Mouse (Mus musculus) forebrain, embryonic 11.5 days (tissue): ENCODE data around the gene Hist2h2be. TPM values are rescaled to one million over a fixed set of nuclear protein-coding genes. Genes with fewer than 3 reads are reported as not detected.
"Not testable (repeated sequence)": the region's sequence is repeated elsewhere in the genome, so short reads cannot be mapped to it uniquely, and the experiment has no call there.

Source experiments
- ATAC-seq: fragments of 200-750 bp; cut with Nextera tagmentation; replicated peaks from 2 replicates; pipeline ENCODE4 v1.8.0; 2017; ENCODE audit warnings: moderate TSS enrichment; ENCODE audit not compliant: low FRiP score
- DNase-seq: peaks from one replicate; pipeline ENCODE4 v3.0.0-alpha.2; 2017; ENCODE audit warnings: low spot score
- H3K27ac ChIP-seq: fragments of 300-500 bp; sonication (generic); 2 replicates; pipeline ENCODE4 v1.5.1; 2014; ENCODE audit warnings: low read depth, low read length
- H3K27me3 ChIP-seq: fragments of 300-500 bp; sonication (generic); 2 replicates; pipeline ENCODE4 v1.6.1; 2014; ENCODE audit warnings: mild to moderate bottlenecking, low read length, mixed read lengths; ENCODE audit not compliant: control insufficient read depth, insufficient read depth
- H3K36me3 ChIP-seq: fragments of 300-500 bp; sonication (generic); 2 replicates; pipeline ENCODE4 v1.6.1; 2014; ENCODE audit warnings: mild to moderate bottlenecking, low read length, moderate library complexity, mixed read lengths; ENCODE audit not compliant: control insufficient read depth, insufficient read depth
- H3K4me1 ChIP-seq: fragments of 300-500 bp; sonication (generic); replicated peaks from 2 replicates; pipeline ENCODE4 v1.6.1; 2014; ENCODE audit warnings: low read length, mixed read lengths; ENCODE audit not compliant: control insufficient read depth, insufficient read depth
- H3K4me2 ChIP-seq: fragments of 300-500 bp; sonication (generic); 2 replicates; pipeline ENCODE4 v1.6.1; 2014; ENCODE audit warnings: low read depth, mild to moderate bottlenecking, low read length, moderate library complexity, mixed read lengths; ENCODE audit not compliant: severe bottlenecking
- H3K4me3 ChIP-seq: fragments of 300-500 bp; sonication (generic); 2 replicates; pipeline ENCODE4 v1.5.1; 2014; ENCODE audit warnings: low read depth, low read length
- H3K9ac ChIP-seq: fragments of 300-500 bp; sonication (generic); 2 replicates; pipeline ENCODE4 v1.6.1; 2014; ENCODE audit warnings: low read length
- H3K9me3 ChIP-seq: fragments of 300-500 bp; sonication (generic); 2 replicates; pipeline ENCODE4 v1.6.1; 2016; ENCODE audit warnings: low read length, mixed read lengths; ENCODE audit not compliant: control insufficient read depth
- WGBS: fragments of 180-500 bp; shearing (Covaris S2); extraction: QIAGEN DNeasy Blood & Tissue Kit; methylation state at CpG from one replicate; pipeline ENCODE4 v1.1.7; 2014; 5-methylcytosine and 5-hydroxymethylcytosine counted together
- polyA plus RNA-seq: library from polyadenylated mRNA; unstranded; fragments of >200 nt; fragmentation: Nextera tagmentation; extraction: Ambion mirVana; gene quantifications from 2 replicates; pipeline ENCODE4 v1.2.1, GENCODE M21; 2014

The Hist2h2be gene
- polyA plus RNA-seq, 1 experiment from 2014 or later = 15.8 TPM

- Histone ChIP-seq H3K27ac (peak within 1 kb of the TSS; percentile 84), H3K9ac (peak within 1 kb of the TSS; percentile 64), H3K4me3 (peak within 1 kb of the TSS; percentile 21; the same call in 1 of the 2 replicates), H3K4me2 (peak within 1 kb of the TSS; percentile 31; the same call in 1 of the 2 replicates)
- not testable (repeated sequence) for H3K9me3 ChIP-seq, H3K36me3 ChIP-seq, H3K27me3 ChIP-seq, H3K4me1 ChIP-seq
- ATAC-seq (peak; percentile 80), DNase-seq (peak; percentile 87)
- WGBS = 6% methylated on average over 24 of the region's 85 CpGs
Measured at GRCm38 (mm10) chr3:96239949-96240798, 19.3 kb downstream of the Hist2h2be start, which contains the start of gene Hist2h2aa2. Gene Hist2h2aa2 (minus strand): TSS chr3:96240276.

GRCm38 (mm10) chr3:96240799-96241197 lies 19.9 kb downstream of the Hist2h2be start:
- Histone ChIP-seq H3K4me2 (no peak overlapping the region), H3K36me3 (no peaks in the 10 kb centered on the region), H3K9me3 (no peaks in the 10 kb centered on the region), H3K9ac (peak overlapping the region; percentile 64), H3K4me3 (no peak overlapping the region), H3K4me1 (peaks cover 6% of the 10 kb centered on the region; the same call in 1 of the 2 replicates), H3K27me3 (no peaks in the 10 kb centered on the region), H3K27ac (peak overlapping the region; percentile 84)
- 76% methylated on average over 9 of the region's 9 CpGs for whole genome bisulfite sequencing
- no peak for DNase-seq
- no peak for ATAC-seq

GRCm38 (mm10) chr3:96243921-96244572 lies 23.1 kb downstream of the Hist2h2be start:
- WGBS = 86% methylated on average over 7 of the region's 7 CpGs
- Histone ChIP-seq H3K27ac (peak overlapping the region; percentile 97), H3K9me3 (no peaks in the 10 kb centered on the region), H3K36me3 (no peaks in the 10 kb centered on the region), H3K4me3 (0 out of 2 replicates have a peak overlapping the region, but pooled peaks have one; percentile 41), H3K4me1 (peaks cover 6% of the 10 kb centered on the region; the same call in 1 of the 2 replicates), H3K27me3 (no peaks in the 10 kb centered on the region; the same call in 1 of the 2 replicates), H3K4me2 (peak overlapping the region; percentile 63; the same call in 1 of the 2 replicates), H3K9ac (peak overlapping the region; percentile 85)
- DNase-seq (no peak), ATAC-seq (no peak)

DNA sequence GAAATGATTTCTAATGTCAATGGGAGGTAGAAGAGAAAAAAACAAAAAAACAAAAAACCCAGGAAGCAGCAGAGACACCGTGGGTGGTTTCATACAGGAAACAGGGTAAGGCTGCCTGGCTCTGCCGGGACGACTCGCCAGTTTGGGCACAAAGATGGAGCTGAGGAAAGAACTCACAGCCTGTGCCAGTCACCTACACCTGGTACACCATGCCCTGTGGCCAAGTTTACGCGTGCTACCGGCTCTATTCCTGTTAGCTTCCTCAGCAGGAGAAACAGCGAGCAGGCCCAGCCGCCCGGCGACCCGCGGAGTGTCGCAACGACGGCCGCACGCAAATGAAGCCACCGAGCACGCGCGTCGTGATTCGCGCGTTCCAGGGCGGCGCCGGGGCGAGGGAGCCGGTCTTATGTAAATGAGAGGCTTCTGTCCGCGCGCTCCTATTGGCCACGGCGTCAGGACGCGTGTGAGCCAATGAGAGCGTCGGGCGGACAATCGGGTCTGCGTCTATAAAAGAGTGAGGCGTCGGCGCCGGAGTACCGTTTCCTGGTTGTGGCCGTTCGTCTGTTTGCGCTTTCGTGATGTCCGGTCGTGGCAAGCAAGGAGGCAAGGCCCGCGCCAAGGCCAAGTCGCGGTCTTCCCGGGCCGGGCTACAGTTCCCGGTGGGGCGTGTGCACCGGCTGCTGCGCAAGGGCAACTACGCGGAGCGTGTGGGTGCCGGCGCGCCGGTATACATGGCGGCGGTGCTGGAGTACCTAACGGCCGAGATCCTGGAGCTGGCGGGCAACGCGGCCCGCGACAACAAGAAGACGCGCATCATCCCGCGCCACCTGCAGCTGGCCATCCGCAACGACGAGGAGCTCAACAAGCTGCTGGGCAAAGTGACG lies 24.3 kb downstream of the Hist2h2be start, which contains the start of gene Hist2h2aa1:
TSS of gene Hist2h2aa1 (plus strand) at position 495 of the 884 bp plus-strand sequence.
- Histone ChIP-seq H3K9ac (peak within 1 kb of the TSS; percentile 85), H3K4me2 (peak within 1 kb of the TSS; percentile 63), H3K4me3 (peak within 1 kb of the TSS; percentile 41), H3K27ac (peak within 1 kb of the TSS; percentile 97)
- not testable (repeated sequence) for H3K27me3 ChIP-seq, H3K36me3 ChIP-seq, H3K9me3 ChIP-seq, H3K4me1 ChIP-seq
- ATAC-seq = peak; percentile 86
- WGBS = 0% methylated on average over 12 of the region's 88 CpGs
- DNase-seq = peak; percentile 85

GRCm38 (mm10) chr3:96246018-96246417 lies 25.1 kb downstream of the Hist2h2be start:
- H3K9ac ChIP-seq = peak overlapping the region; percentile 43; the same call in 1 of the 2 replicates
- ATAC-seq, H3K36me3 ChIP-seq, H3K27me3 ChIP-seq, H3K4me1 ChIP-seq, DNase-seq, H3K9me3 ChIP-seq: not testable (repeated sequence)
- H3K4me2 ChIP-seq = 0 out of 2 replicates have a peak overlapping the region, but pooled peaks have one; percentile 21
- H3K4me3 ChIP-seq = peak overlapping the region; percentile 21; the same call in 1 of the 2 replicates
- H3K27ac ChIP-seq = 0 out of 2 replicates have a peak overlapping the region, but pooled peaks have one; percentile 46
- WGBS = 0% methylated on average over 10 of the region's 21 CpGs

DNA sequence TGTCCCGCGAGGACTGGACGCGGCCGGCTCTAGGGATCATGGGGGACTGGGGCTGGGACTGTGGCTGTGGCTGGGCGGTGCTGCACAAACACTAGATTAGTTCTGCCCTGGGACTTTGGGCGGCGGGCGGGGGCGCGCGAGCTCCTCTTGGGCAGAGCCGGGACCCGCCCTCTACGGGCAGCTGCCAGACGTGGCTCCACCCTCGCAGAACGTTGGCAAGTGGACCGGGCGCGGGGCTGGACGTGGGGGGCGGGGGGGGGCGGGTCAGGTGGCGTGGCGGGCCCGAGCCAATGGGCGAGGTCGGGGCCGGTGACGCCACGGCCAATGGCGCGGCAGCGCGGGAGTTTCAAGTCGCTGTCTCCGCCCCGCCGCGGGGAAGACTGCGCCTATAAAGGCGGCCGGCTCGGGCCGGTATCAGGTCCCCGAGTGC lies 25.5 kb downstream of the Hist2h2be start, which contains the start of gene Hist2h3c1:
TSS of gene Hist2h3c1 (plus strand) at position 259 of the 430 bp plus-strand sequence.
- peak within 1 kb of the TSS; percentile 53 for H3K4me2 ChIP-seq
- WGBS = 0% methylated on average over 2 of the region's 47 CpGs
- not testable (repeated sequence) for DNase-seq, H3K27me3 ChIP-seq, H3K9me3 ChIP-seq, H3K4me1 ChIP-seq, H3K36me3 ChIP-seq
- ATAC-seq = peak; percentile 94
- peak within 1 kb of the TSS; percentile 67 for H3K9ac ChIP-seq
- peak within 1 kb of the TSS; percentile 91 for H3K27ac ChIP-seq
- peak within 1 kb of the TSS; percentile 44 for H3K4me3 ChIP-seq

DNA sequence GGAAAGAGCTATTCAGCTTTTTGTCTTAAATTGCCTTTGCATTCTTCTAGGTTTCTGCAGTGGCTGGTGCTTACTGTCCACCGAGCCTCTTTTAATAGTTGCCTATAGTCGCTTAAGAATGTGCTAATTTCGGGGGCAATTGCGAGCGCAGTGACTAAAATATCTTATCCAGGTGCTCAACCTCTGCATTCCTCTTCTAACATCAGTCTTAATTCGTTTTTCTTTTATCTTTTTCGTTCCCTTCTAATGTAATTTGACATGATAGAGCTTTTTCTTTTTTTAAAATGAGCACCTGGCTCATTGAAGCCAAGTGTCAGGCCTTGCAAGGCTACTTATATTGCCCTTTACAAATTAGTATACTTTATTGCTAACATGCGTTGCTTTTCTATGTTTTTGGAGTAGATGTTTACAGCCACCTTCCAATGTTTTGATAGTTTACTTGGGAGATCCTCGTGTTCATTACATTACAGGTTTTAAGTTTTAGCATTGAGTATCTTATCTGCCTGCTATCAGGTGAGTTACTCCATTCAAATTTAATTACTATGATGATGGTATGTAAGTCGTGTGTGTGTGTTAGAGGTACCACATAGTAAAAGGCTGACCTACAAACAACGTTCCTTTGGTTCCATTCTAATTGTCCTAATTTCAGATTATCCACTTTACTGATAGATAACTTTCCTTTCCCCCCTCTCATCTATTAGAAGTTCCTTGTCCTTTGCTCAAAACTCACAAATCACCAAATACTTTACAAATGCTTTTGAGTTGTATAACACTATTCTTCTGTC lies 26.6 kb downstream of the Hist2h2be start:
- 2% methylated on average over 11 of the region's 11 CpGs for WGBS
- peak overlapping the region; percentile 91 for H3K27ac ChIP-seq
- DNase-seq = no peak
- ATAC-seq = no peak
- H3K27me3 ChIP-seq = no peaks in the 10 kb centered on the region; the same call in 1 of the 2 replicates
- H3K9ac ChIP-seq = peak overlapping the region; percentile 67
- H3K9me3 ChIP-seq = no peaks in the 10 kb centered on the region
- H3K36me3 ChIP-seq = no peaks in the 10 kb centered on the region
- peaks cover 4% of the 10 kb centered on the region; the same call in 1 of the 2 replicates for H3K4me1 ChIP-seq
- peak overlapping the region; percentile 53 for H3K4me2 ChIP-seq
- H3K4me3 ChIP-seq = peak overlapping the region; percentile 44
